Mouse (Mus musculus) heart, embryonic 11.5 days (tissue): Measurements from ENCODE around the gene Bend6. TPM values are rescaled to one million over a fixed set of nuclear protein-coding genes. Genes with fewer than 3 reads are reported as not detected.
"Not testable (repeated sequence)": the region's sequence is repeated elsewhere in the genome, so short reads cannot be mapped to it uniquely, and the experiment has no call there.

Experiments
- ATAC-seq: fragments of 200-750 bp; cut with Nextera tagmentation; replicated peaks from 2 replicates; pipeline ENCODE4 v1.8.0; 2017; ENCODE audit warnings: moderate library complexity; ENCODE audit not compliant: insufficient number of reproducible peaks, low FRiP score, low TSS enrichment
- H3K27ac ChIP-seq: fragments of 300-500 bp; sonication (generic); 2 replicates; pipeline ENCODE4 v1.5.1; 2014; ENCODE audit warnings: mild to moderate bottlenecking, low read depth, low read length
- H3K27me3 ChIP-seq: fragments of 300-500 bp; sonication (generic); 2 replicates; pipeline ENCODE4 v1.6.1; 2014; ENCODE audit warnings: mild to moderate bottlenecking, low read length, mixed read lengths; ENCODE audit not compliant: control insufficient read depth, insufficient read depth
- H3K36me3 ChIP-seq: fragments of 300-500 bp; sonication (generic); 2 replicates; pipeline ENCODE4 v1.6.1; 2014; ENCODE audit warnings: mild to moderate bottlenecking, low read length, moderate library complexity, mixed read lengths; ENCODE audit not compliant: control insufficient read depth, insufficient read depth
- H3K4me1 ChIP-seq: fragments of 300-500 bp; sonication (generic); 2 replicates; pipeline ENCODE4 v1.6.1; 2014; ENCODE audit warnings: low read length; ENCODE audit not compliant: control insufficient read depth, insufficient read depth
- H3K4me2 ChIP-seq: fragments of 300-500 bp; sonication (generic); 2 replicates; pipeline ENCODE4 v1.6.1; 2014; ENCODE audit warnings: mild to moderate bottlenecking, moderate library complexity
- H3K4me3 ChIP-seq: fragments of 300-500 bp; sonication (generic); 2 replicates; pipeline ENCODE4 v1.5.1; 2014; ENCODE audit warnings: low read depth, low read length
- H3K9ac ChIP-seq: fragments of 300-500 bp; sonication (generic); 2 replicates; pipeline ENCODE4 v1.6.1; 2014; ENCODE audit warnings: mild to moderate bottlenecking, low read depth, low read length, moderate library complexity
- H3K9me3 ChIP-seq: fragments of 300-500 bp; sonication (generic); replicated peaks from 2 replicates; pipeline ENCODE4 v1.6.1; 2016; ENCODE audit warnings: low read length; ENCODE audit not compliant: control insufficient read depth
- WGBS: fragments of 180-500 bp; shearing (Covaris S2); extraction: QIAGEN DNeasy Blood & Tissue Kit; methylation state at CpG from one replicate; pipeline ENCODE4 v1.1.7; 2014; ENCODE audit not compliant: insufficient replicate concordance; 5-methylcytosine and 5-hydroxymethylcytosine counted together
- polyA plus RNA-seq: library from polyadenylated mRNA; unstranded; fragments of >200 nt; fragmentation: Nextera tagmentation; extraction: Ambion mirVana; gene quantifications from 2 replicates; pipeline ENCODE4 v1.2.1, GENCODE M21; 2014

The Bend6 gene
- polyA plus RNA-seq, 1 experiment from 2014 or later = 4.5 TPM

DNA sequence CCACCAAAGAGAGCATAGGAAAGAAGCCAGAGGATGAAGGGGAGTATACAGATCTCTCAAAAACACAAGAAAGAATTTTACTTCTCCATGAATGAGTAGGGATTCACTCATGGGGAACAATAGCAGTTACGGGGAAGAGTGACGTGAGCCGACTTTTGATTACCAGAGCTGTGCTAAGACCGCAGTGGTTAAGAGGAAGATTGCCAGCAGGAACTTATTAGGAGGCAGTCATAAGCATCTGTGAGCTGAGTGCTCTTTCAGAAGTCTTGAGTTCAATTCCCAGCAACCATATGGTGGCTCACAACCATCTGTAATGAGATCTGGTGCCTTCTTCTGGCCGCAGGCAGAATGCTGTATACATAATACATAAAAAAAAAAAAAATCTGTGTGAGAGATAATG, 34.1 kb downstream of the Bend6 start:
- 88% methylated on average over 5 of the region's 5 CpGs for WGBS
- Histone ChIP-seq H3K4me1 (no peaks in the 10 kb centered on the region), H3K4me2 (no peak overlapping the region), H3K4me3 (no peak overlapping the region), H3K27ac (no peak overlapping the region), H3K9ac (no peak overlapping the region), H3K36me3 (no peaks in the 10 kb centered on the region), H3K27me3 (no peaks in the 10 kb centered on the region), H3K9me3 (no peaks in the 10 kb centered on the region)
- no peak for ATAC-seq

DNA sequence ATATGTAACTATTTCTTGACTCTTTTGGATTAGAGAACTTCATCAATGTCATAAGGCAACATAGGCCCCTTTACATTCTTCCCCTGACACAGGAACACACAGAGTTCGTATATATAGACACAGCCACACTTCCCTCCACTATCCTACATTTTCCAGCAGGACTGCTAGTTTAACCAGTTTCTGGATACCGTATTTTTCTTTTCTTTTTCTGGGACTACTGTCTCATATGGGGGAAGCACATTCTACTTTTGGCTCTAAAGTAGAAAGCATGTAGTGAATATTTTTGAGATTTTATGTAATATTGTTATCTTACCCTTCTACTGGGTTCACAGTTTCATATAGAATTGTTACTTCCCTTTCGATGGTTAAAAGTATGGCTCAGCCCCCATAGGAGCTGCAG, 38.2 kb downstream of the Bend6 start:
- Histone ChIP-seq H3K9ac (no peak overlapping the region), H3K27me3 (no peaks in the 10 kb centered on the region), H3K4me3 (no peak overlapping the region), H3K27ac (no peak overlapping the region), H3K9me3 (no peaks in the 10 kb centered on the region), H3K36me3 (no peaks in the 10 kb centered on the region), H3K4me2 (no peak overlapping the region), H3K4me1 (no peaks in the 10 kb centered on the region)
- WGBS = 74% methylated on average over 3 of the region's 3 CpGs
- ATAC-seq = no peak

DNA sequence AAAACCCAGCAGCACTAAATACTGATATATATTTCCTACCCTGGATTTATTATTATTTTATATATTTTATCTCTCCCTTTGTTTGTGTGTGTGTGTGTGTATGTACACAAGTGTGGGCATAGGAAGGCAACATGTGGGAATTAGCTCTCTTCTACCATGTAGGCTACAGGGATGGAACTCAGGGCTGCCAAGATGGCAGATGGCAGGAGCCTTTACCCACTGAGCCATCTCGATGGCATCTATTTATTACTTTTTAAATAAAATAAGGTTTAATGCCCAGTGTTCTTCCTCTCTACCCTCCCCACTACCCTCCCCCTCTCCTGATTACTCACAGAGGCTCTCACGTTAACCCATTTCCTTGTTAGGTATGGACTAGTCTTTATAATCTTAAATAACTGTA, 38.6 kb downstream of the Bend6 start:
- no peak overlapping the region for H3K27ac ChIP-seq
- no peaks in the 10 kb centered on the region for H3K36me3 ChIP-seq
- H3K9ac ChIP-seq = no peak overlapping the region
- no peaks in the 10 kb centered on the region for H3K9me3 ChIP-seq
- no peak overlapping the region for H3K4me3 ChIP-seq
- no peak overlapping the region for H3K4me2 ChIP-seq
- 77% methylated on average over 2 of the region's 2 CpGs for WGBS
- H3K4me1 ChIP-seq = no peaks in the 10 kb centered on the region
- no peaks in the 10 kb centered on the region for H3K27me3 ChIP-seq
- ATAC-seq = no peak

DNA sequence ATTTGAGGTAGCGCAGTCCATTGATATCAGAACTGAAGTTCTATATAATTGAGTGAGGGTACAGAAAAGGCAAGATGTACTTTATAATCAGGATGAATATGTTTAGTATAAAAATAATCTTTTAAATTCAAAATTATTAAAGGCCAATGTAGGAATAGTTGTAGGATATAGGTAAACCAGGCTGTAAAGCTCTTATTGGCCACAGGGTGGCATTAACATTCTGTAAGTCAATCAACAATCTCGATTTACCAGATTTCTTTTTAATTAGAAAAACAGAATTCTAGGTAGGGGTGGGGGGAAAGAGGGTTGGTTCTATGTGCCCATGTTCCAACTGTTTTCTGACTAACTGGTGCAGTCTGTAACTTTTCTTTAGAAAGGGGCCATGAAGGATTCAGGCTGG, 60.8 kb downstream of the Bend6 start:
- no peak overlapping the region for H3K9ac ChIP-seq
- H3K4me1 ChIP-seq = no peaks in the 10 kb centered on the region
- 88% methylated on average over 2 of the region's 2 CpGs for WGBS
- no peaks in the 10 kb centered on the region for H3K36me3 ChIP-seq
- H3K4me2 ChIP-seq = no peak overlapping the region
- no peaks in the 10 kb centered on the region for H3K27me3 ChIP-seq
- no peaks in the 10 kb centered on the region for H3K9me3 ChIP-seq
- no peak for ATAC-seq
- no peak overlapping the region for H3K27ac ChIP-seq
- H3K4me3 ChIP-seq = no peak overlapping the region

DNA sequence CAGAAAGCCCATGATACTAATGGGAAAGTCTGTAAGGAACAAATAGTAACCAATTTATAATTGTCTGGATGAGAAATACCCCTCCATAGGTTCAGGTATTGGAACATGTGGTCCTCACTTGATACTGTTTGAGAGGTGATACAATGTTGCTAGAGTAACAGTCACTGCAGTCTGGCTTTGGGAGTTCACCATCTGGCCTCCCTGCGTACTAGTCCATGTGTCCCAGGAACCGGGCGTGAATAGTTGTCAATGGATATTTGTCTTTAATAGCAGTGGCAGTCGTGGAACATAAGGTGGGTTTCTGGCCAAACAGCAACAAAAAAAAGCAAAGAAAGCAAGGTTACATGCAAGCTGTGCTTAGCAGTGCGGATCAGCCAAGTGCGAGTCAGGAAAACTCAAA, 63.8 kb downstream of the Bend6 start:
- no peaks in the 10 kb centered on the region for H3K9me3 ChIP-seq
- no peak overlapping the region for H3K9ac ChIP-seq
- no peak overlapping the region for H3K27ac ChIP-seq
- no peak for ATAC-seq
- no peaks in the 10 kb centered on the region for H3K4me1 ChIP-seq
- no peak overlapping the region for H3K4me3 ChIP-seq
- no peaks in the 10 kb centered on the region for H3K36me3 ChIP-seq
- WGBS = 75% methylated on average over 6 of the region's 6 CpGs
- no peaks in the 10 kb centered on the region for H3K27me3 ChIP-seq
- H3K4me2 ChIP-seq = no peak overlapping the region

DNA sequence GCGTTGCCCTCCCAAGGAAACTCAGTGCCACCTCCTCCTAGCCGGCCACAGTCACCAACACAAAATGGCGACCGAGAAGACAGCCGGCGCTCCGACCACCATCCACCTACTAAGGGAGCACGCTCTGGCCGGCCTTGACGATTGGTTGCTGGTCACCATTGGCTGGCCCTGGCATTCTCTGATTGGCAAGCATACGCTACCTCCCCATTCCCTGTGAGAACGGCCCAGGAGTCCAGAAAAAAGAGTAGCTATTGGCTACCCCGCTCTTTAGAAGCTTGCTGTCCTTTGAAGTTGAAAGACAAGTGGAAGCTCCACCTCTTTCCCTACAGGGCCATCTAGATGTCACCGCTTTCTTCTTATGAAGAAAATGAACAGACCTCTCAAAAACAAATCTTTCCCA, 68.7 kb downstream of the Bend6 start:
- WGBS = 86% methylated on average over 14 of the region's 14 CpGs
- H3K4me1 ChIP-seq, H3K9ac ChIP-seq, H3K9me3 ChIP-seq, H3K27me3 ChIP-seq, H3K36me3 ChIP-seq, H3K4me3 ChIP-seq, H3K27ac ChIP-seq, ATAC-seq, H3K4me2 ChIP-seq: not testable (repeated sequence)

DNA sequence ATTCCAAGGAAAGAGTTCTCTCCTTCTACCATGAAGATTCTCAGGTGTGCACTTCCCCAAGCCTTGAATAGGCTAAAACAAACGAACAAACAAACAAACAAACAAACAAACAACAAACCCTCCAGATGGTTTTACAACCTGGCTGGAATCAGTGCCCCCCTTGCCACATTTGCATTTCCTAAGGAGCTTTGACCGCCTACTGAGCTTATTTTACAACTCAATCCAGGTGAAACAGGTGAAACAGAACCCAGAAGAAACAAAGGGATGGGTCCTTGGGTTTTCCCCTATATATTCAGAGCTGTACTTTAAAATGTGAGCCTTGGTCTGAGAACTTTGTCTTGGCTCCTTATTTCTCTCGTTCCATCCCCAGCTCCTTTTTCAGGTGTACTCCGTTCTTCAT, 77.0 kb downstream of the Bend6 start:
- Histone ChIP-seq H3K36me3 (no peaks in the 10 kb centered on the region), H3K27ac (no peak overlapping the region)
- WGBS = 65% methylated on average over 4 of the region's 4 CpGs

DNA sequence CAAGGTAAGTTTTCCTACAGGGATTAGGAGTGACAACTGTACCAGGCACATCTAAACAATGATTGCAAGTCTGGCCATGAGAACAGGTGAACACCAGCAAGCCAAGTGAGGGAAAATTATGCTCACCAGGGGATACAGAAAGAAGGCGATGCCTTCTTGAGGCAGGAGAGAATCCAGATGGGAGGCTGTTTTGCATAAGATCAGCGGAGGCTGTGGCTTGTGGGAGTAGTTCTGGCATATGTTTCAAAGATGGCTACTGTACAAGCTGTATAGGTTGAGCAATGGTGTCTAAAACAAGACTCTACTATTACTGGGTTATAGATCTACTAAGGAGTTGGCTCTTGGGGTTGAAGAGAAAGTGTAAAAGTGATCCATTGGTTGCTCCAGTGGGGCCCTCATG, 89.7 kb downstream of the Bend6 start:
- Histone ChIP-seq H3K9ac (no peak overlapping the region), H3K9me3 (no peaks in the 10 kb centered on the region), H3K4me3 (no peak overlapping the region), H3K4me1 (peaks cover 6% of the 10 kb centered on the region), H3K36me3 (no peaks in the 10 kb centered on the region), H3K27ac (no peak overlapping the region), H3K27me3 (no peaks in the 10 kb centered on the region), H3K4me2 (no peak overlapping the region)
- ATAC-seq = no peak
- WGBS = 70% methylated on average over 2 of the region's 2 CpGs

More for the DNA sequence above, 77.0 kb downstream of the Bend6 start:
- Histone ChIP-seq H3K9me3 (no peaks in the 10 kb centered on the region; the same call in 1 of the 2 replicates), H3K9ac (no peak overlapping the region), H3K4me3 (no peak overlapping the region), H3K4me1 (no peaks in the 10 kb centered on the region), H3K27me3 (no peaks in the 10 kb centered on the region), H3K4me2 (no peak overlapping the region)
- ATAC-seq = no peak

DNA sequence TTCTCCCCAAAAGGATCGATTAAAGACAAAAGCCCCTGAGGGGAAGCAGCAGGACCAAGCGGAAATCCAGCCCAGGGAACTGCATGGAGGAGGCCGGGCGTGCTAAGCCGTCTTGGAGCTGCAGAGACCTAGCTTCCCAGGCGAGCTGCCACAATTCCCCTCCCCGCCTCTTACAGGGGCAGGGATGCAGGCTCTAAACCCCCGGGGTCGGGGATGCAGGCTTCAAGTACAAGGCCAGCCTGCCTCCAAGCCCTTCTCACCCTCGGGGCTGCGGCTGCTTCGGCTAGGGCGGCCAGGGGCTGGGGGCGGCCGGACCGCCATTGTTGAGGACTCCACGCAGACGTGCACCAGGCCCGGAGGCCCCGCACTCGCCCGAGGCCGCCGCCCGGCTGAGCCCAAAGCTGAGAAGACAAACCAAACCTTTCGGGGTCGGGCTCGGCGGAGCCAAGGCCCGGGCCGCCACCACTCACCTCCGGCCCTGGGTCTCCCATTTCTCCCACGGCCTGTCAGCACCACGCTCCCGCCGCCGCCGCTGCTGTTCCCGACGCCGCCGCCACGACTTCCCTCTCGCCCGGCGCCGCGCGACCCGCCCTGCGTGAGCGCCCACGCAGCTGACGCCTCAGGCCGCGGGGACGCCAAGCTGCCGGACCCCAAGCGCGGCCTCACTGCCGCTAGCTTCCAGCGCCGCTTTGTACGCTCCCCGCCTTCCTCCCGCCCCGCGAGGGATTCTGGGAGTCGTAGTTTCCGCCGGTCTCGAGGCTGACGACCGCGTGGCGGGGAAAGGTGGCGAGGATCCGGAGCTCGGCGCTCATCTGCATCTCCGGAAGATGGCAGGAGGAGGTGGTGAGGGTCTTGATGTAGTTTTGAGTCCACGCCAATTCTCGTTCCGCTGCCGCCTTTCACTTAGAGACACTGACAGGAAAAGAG, 93.5 kb downstream of the Bend6 start, which contains the start of gene Zfp451:
TSS of gene Zfp451 (minus strand) at position 728 of the 927 bp plus-strand sequence.
- Histone ChIP-seq H3K9me3 (no peaks in the 10 kb centered on the region), H3K27me3 (no peaks in the 10 kb centered on the region), H3K4me1 (peaks cover 10% of the 10 kb centered on the region), H3K36me3 (peaks cover 12% of the 10 kb centered on the region; the same call in 1 of the 2 replicates), H3K9ac (peak within 1 kb of the TSS; percentile 99), H3K4me3 (peak within 1 kb of the TSS; percentile 94), H3K27ac (peak within 1 kb of the TSS; percentile 92), H3K4me2 (peak within 1 kb of the TSS; percentile 81)
- WGBS = under 1% methylated on average over 85 of the region's 85 CpGs
- peak; percentile 90 for ATAC-seq
